Mouse (Mus musculus): Measurements from ENCODE around the gene Fam25c. TPM values are rescaled to one million over a fixed set of nuclear protein-coding genes. Genes with fewer than 3 reads are reported as not detected.
"Not testable (repeated sequence)": the region's sequence is repeated elsewhere in the genome, so short reads cannot be mapped to it uniquely, and the experiment has no call there.

The Fam25c gene
- total RNA-seq, 2 experiments from 2014 or later: 1.0 TPM; not detected in 1

- intact Hi-C loops (cut with DNase I): no loop called here
- peak; percentile 62 for DNase-seq
Measured at GRCm38 (mm10) chr14:34332476-34332875, 22.8 kb downstream of the Fam25c start.

- DNase-seq: peak; percentile 32
- intact Hi-C loops (cut with DNase I): no loop called here
Measured at GRCm38 (mm10) chr14:34331886-34332285, 23.3 kb downstream of the Fam25c start.

- peak; percentile 25 for DNase-seq
- intact Hi-C loops (cut with DNase I): no loop called here
Measured at GRCm38 (mm10) chr14:34330657-34331158, 24.5 kb downstream of the Fam25c start.

- intact Hi-C loops (cut with DNase I): no loop called here
Measured at GRCm38 (mm10) chr14:34327618-34328017, 27.6 kb downstream of the Fam25c start.

DNA sequence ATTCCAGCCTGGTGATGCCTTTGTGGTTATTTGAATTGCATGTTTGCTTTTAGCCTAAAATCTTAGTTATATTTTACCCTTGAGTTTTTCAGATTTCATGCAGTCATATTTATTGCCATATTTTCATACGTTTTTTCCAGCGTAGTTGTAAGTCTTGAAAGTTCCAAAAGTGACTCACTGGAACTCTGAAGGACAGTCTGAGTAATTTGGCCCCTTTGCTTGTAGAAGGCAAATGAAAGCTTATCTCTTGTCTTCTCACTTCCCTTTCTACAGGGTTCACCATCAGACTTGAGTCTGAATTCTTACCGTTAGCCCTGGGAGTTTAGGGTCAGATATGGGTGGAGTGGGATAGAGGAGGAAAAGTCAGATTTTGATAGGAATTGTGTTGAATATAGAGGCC, 28.6 kb downstream of the Fam25c start:
- DNase-seq: no peak
- intact Hi-C loops (cut with DNase I): no loop called here

More at GRCm38 (mm10) chr14:34327618-34328017, 27.6 kb downstream of the Fam25c start:
- DNase-seq: no peak

DNA sequence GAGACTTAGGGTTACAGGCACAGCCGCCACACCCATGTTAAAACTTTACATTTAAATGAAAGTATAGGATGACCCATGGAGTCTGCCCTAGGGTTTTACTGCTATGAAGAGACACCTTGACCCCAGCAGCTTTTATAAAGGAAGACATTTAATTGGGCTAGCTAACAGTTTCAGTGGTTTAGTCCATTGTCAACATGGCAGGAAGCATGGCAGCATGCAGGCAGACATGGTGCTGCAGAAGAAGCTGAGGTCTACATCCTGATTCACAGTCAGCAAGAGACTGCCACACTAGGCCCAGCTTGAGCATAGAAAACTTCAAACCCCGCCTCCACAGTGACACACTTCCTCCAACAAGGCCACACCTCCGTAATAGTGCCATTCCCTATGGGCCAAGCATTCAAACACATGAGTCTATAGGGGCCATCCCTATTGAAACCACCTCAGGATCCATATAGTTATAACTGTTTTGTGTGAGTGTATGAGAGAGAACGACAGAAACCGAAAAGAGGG, 31.6 kb downstream of the Fam25c start:
- intact Hi-C loops (cut with DNase I): no loop called here
- DNase-seq: no peak

DNA sequence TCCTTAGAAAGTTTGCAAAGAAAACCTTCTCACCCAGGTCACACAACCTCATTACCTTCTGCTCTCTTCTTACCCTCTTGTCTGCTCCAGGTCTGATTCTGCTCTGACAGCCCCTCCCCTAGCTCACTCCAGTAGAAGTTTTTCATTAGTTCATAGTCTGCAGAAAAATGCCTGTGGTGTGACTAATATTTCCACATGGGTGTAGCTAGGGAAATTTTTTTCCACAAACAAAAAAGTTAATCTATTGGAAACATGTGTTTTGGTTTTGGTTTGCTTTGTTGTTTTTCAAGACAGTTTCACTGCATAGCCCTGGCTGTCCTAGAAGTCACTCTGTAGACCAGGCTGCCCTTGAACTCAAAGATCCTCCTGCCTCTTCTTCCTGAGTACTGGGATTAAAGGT, 37.1 kb downstream of the Fam25c start:
- intact Hi-C loops (cut with DNase I): no loop called here
- no peak for DNase-seq

- intact Hi-C loops (cut with DNase I): no loop called here
- DNase-seq: no peak
Measured at GRCm38 (mm10) chr14:34317431-34317830, 37.8 kb downstream of the Fam25c start.

DNA sequence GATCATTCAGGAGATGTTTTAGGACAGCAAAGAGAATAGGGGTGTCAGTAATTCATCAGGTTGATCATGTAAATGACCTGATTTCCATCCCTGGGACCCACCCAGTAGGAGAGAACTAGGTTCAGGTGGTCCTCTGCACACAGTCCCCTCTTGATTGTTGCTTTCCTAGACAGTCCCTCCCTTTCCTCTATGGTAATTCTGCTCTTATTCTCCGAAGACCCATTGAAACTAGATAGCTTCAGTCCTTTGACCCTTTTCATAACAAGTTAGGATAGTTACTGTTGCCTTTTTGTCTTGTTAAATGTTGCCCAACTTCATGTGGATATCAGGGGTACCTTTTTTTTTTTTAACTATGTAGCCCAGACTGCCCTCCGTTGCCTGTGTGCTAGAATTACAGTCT, 38.9 kb downstream of the Fam25c start:
- intact Hi-C loops (cut with DNase I): no loop called here
- DNase-seq: no peak

- no peak for DNase-seq
- intact Hi-C loops (cut with DNase I): no loop called here
Measured at GRCm38 (mm10) chr14:34314796-34315195, 40.4 kb downstream of the Fam25c start.

- intact Hi-C loops (cut with DNase I); DNase-seq: not testable (repeated sequence)
Measured at GRCm38 (mm10) chr14:34314383-34314782, 40.9 kb downstream of the Fam25c start.

GRCm38 (mm10) chr14:34313612-34314011, 41.6 kb downstream of the Fam25c start:
- DNase-seq: no peak
- intact Hi-C loops (cut with DNase I): no loop called here

DNA sequence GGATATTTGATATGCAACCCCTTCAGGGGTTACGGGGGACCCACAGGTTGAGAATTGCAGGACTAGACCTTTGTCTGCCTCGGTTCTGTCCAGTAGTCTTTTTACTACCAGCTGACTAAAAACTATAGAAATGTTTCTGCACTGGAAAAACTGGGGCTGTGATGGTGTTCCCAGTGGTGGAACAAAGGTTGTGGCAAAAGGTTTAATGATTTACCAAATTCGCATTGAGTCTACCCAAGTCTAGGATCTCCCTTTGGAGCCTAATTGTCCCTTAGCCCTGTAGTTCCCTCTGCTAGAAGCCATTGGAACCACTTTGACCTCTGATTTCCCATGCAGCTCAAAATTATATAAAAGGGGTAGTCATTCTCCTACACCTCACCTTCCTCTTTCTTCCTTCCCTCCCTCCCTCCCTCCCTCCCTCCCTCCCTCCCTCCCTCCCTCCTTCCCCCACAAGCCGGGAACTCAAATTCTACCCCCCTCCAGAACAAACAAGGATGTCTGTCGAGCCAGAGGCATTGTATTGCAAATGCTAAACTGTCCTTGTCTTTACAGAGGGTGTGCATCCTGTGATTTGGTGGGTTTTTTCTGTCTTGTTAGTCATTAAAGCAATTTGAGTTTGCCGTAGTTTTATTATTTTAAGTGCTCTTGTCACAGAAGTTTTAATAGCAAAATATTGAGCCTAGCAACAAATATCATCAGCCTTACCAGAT, 42.7 kb downstream of the Fam25c start:
- no peak for DNase-seq
- intact Hi-C loops (cut with DNase I): no loop called here

DNA sequence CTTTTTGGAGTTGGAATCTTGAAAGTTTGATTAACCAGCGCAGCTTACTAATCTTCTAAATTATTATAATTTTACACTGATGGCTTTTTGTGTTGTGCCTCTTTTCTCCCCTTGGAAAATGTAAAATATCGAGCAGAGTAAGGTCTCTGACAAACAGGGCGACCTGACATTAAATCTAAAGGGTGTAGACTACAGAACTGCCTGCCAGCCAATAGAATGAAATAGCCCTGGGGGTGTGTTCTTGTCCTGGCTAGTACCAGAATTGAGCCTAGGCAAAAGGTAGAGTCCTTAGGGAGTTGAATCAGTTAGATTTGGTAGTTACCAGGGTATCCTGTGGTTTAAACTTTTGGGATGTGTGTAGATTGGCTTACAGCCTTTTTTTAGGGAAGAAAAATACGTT, 43.5 kb downstream of the Fam25c start:
- intact Hi-C loops (cut with DNase I): no loop called here
- no peak for DNase-seq

DNA sequence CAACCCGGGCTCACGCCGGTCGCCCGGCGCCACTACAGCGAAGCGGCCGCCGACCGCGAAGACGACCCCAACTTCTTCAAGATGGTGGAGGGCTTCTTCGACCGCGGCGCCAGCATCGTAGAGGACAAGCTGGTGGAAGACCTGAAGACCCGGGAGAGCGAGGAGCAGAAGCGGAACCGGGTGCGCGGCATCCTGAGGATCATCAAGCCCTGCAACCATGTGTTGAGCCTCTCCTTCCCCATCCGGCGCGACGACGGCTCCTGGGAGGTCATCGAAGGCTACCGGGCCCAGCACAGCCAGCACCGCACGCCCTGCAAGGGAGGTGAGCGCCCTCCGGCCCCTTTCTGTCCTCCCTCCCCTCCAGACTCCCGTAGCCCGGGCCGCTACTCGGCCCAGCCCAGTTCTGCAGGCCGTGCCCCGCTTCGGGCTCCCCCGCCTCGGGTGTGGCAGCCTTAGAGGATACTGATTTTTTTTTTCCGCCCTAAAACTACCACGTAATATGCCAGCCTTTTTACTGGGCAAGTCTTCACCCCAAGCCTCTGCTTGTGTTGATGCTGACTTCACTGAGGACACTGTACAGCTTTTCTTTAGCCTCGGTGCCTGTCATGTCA, 44.1 kb downstream of the Fam25c start:
- intact Hi-C loops (cut with DNase I): no loop called here

GRCm38 (mm10) chr14:34310234-34310965, 44.8 kb downstream of the Fam25c start, which contains the start of the genes Shld2 and Glud1:
TSS of gene Shld2 (minus strand) at chr14:34310493.
TSS of gene Glud1 (plus strand) at chr14:34310727.
- peak; percentile 97 for DNase-seq
- intact Hi-C loops (cut with DNase I): no loop called here

More for the DNA sequence above, 44.1 kb downstream of the Fam25c start:
- peak; percentile 42 for DNase-seq

GRCm38 (mm10) chr14:34309907-34310233, 45.4 kb downstream of the Fam25c start:
- intact Hi-C loops (cut with DNase I): no loop called here
- DNase-seq: no peak

- DNase-seq: no peak
- intact Hi-C loops (cut with DNase I): no loop called here
Measured at GRCm38 (mm10) chr14:34309266-34309665, 46.0 kb downstream of the Fam25c start.

GRCm38 (mm10) chr14:34303265-34303680, 52.0 kb downstream of the Fam25c start:
- no peak for DNase-seq
- intact Hi-C loops (cut with DNase I): no loop called here

DNA sequence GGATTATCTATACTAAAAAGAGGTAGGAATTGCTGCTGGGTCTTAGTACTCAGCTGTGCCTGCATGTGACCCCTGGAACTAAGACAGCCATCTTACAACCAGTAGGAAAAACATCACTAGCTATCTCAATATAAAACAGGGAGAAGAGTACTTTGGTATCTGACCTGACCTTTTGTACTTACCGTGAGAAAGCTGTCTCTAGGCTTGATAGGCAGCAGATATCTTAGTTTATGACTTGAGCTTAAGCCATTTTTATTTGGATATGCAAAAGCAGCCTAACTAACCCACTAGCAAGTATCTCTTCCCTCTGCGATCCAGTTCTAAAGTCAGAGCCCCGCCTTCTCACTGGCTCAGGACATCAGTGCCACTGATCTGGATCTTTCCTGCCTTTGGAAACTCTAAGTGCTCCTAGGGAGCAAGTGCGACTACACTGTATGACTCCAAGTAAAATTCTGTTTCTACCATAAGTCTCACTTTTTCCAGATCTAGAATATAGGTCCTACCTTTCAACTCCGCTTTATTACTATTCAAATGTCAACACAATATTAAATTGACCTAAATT, 52.5 kb downstream of the Fam25c start:
- intact Hi-C loops (cut with DNase I): no loop called here
- no peak for DNase-seq
